Mouse (Mus musculus) embryonic facial prominence, embryonic 13.5 days (tissue): ENCODE measurements around the gene Phactr3. TPM values are rescaled to one million over a fixed set of nuclear protein-coding genes. Genes with fewer than 3 reads are reported as not detected.

Source experiments
- ATAC-seq: fragments of 200-750 bp; cut with Nextera tagmentation; 2 replicates; pipeline ENCODE4 v1.8.0; 2017; ENCODE audit warnings: low read depth; ENCODE audit not compliant: insufficient number of reproducible peaks, insufficient read depth, low FRiP score, low TSS enrichment
- H3K27ac ChIP-seq: fragments of 300-500 bp; sonication (generic); 2 replicates; pipeline ENCODE4 v1.5.1; 2015; ENCODE audit warnings: moderate library complexity, mild to moderate bottlenecking, inconsistent platforms
- H3K27me3 ChIP-seq: fragments of 300-500 bp; sonication (generic); 2 replicates; pipeline ENCODE4 v1.6.1; 2015; ENCODE audit warnings: mild to moderate bottlenecking, inconsistent platforms
- H3K36me3 ChIP-seq: fragments of 300-500 bp; sonication (generic); 2 replicates; pipeline ENCODE4 v1.6.1; 2015; ENCODE audit warnings: mild to moderate bottlenecking, inconsistent platforms
- H3K4me1 ChIP-seq: fragments of 300-500 bp; sonication (generic); 2 replicates; pipeline ENCODE4 v1.6.1; 2015; ENCODE audit warnings: inconsistent platforms
- H3K4me2 ChIP-seq: fragments of 300-500 bp; sonication (generic); 2 replicates; pipeline ENCODE4 v1.6.1; 2015; ENCODE audit warnings: moderate library complexity, mild to moderate bottlenecking, inconsistent platforms
- H3K4me3 ChIP-seq: fragments of 300-500 bp; sonication (generic); 2 replicates; pipeline ENCODE4 v1.5.1; 2015; ENCODE audit warnings: mild to moderate bottlenecking, inconsistent platforms
- H3K9ac ChIP-seq: fragments of 300-500 bp; sonication (generic); 2 replicates; pipeline ENCODE4 v1.6.1; 2015; ENCODE audit warnings: mild to moderate bottlenecking, inconsistent platforms
- H3K9me3 ChIP-seq: fragments of 300-500 bp; sonication (generic); 2 replicates; pipeline ENCODE4 v1.6.1; 2016; ENCODE audit warnings: inconsistent platforms
- WGBS: fragments of 180-500 bp; shearing (Covaris S2); methylation state at CpG from one replicate; pipeline ENCODE4 v1.1.7; 2015; ENCODE audit warnings: mixed read lengths; 5-methylcytosine and 5-hydroxymethylcytosine counted together
- polyA plus RNA-seq: library from polyadenylated mRNA; unstranded; fragments of >200 nt; fragmentation: Nextera tagmentation; extraction: Ambion mirVana; gene quantifications from 2 replicates; pipeline ENCODE4 v1.2.1, GENCODE M21; 2015

Gene Phactr3
- polyA plus RNA-seq, 1 experiment from 2014 or later = 2.5 TPM

DNA sequence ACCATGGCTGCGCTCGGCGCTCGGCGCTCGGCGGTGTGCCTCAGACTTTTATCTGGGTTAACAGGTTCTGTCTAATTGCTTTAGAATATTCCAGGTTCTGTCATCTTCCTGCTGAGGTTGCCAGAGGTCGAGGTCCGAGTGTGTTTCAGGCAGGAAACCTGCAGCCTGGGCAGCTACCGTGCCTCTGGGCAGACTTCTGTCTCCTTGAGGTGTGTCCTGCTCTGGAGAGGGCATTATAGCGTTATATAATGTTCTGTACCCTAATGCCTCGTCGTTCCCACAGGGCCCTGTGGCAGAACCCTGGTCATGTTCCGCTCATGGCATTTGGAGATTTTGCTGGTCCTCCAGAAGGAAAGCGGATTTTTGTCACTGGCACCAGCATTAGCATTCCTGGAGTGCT is 4.7 kb downstream of the Phactr3 start:
- Histone ChIP-seq H3K4me2 (no peak overlapping the region), H3K27ac (no peak overlapping the region), H3K9me3 (no peaks in the 10 kb centered on the region), H3K4me1 (peaks cover 42% of the 10 kb centered on the region), H3K27me3 (peaks cover 25% of the 10 kb centered on the region), H3K4me3 (no peak overlapping the region), H3K9ac (no peak overlapping the region), H3K36me3 (no peaks in the 10 kb centered on the region)
- WGBS = 76% methylated on average over 15 of the region's 15 CpGs
- ATAC-seq = no peak

DNA sequence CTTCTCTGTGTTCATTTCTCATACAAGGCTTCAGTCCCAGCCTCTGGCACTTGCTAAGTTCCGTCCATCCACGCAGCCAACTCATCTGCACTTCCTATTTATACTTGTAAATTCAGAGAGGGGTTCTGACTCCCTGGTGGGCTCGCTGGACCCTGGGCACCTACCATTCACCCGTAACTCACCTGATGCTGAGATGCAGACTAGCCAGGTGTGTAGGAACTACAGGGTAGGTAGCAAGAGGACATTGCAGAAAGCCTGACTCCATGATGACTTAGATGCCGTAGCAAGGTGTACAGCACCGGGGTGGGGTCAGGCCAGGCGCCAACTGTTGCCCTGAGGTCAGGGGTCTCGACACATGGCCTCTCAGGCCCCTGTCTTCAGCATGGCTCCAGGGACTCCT is 6.7 kb downstream of the Phactr3 start:
- Histone ChIP-seq H3K9ac (no peak overlapping the region), H3K4me1 (peaks cover 39% of the 10 kb centered on the region), H3K27ac (no peak overlapping the region), H3K9me3 (no peaks in the 10 kb centered on the region), H3K4me2 (no peak overlapping the region), H3K27me3 (peaks cover 5% of the 10 kb centered on the region; the same call in 1 of the 2 replicates), H3K36me3 (no peaks in the 10 kb centered on the region), H3K4me3 (no peak overlapping the region)
- 71% methylated on average over 8 of the region's 8 CpGs for WGBS
- no peak for ATAC-seq

DNA sequence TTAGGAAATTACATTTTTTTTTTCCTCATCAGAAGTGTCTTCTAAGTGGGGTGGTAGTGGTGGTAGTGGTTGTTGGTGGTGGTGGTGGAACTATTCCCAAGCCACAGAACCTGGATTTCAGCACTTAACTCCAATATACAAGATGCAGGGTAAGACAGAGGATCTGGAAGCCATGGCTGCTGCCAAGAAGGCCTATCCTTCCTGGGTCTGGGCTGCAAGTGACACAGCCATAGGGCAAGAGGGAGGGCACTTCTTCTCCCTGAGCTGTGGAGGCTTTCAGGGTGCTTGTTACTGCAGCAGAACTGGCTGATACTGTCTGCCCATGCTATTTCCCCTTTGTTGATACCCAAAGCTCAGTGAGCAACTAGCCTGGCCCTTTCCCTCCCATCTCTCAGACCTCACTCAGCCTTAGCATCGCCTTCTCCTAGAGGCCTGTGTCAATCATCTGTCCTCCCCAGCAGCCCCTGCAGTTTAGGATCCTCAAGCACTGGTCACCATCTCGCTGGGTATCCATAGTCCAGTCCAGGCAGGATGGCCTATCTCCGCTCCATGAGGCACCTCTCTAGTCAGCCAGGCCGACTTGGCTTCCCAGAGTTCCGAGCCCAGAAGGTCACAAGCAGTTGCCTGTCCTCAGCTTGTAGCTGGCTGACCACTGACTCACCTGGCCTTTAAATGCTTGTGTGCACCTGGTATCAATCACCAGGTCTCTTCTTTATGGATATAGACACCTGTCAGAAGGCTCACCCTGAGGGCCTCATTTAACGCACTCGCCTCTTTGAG is 7.5 kb downstream of the Phactr3 start:
- Histone ChIP-seq H3K9ac (no peak overlapping the region), H3K9me3 (no peaks in the 10 kb centered on the region), H3K4me3 (no peak overlapping the region), H3K27ac (no peak overlapping the region), H3K27me3 (no peaks in the 10 kb centered on the region), H3K4me2 (no peak overlapping the region), H3K36me3 (no peaks in the 10 kb centered on the region), H3K4me1 (peaks cover 36% of the 10 kb centered on the region)
- 85% methylated on average over 7 of the region's 7 CpGs for WGBS
- ATAC-seq = no peak

DNA sequence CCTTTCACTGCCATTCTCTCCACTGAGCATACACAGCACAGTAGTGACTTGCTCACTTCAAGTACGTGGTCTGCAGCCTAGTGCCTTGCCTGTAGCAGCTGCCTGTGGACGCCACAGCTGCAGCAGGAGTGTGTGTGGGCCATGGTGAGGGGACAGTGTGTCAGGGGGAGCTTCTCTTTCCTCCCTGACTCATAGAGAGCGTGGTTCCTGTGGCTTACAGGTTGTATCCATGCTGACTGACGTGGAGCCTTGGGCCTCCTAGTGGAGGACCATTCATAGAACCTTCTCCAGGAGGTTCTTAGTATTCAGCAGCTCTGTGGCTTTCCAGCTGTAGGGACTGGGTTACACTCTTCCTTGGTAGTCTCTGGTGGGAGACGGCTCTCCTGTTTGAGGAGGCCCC is 9.8 kb downstream of the Phactr3 start:
- WGBS = 77% methylated on average over 5 of the region's 5 CpGs
- H3K4me3 ChIP-seq = no peak overlapping the region

DNA sequence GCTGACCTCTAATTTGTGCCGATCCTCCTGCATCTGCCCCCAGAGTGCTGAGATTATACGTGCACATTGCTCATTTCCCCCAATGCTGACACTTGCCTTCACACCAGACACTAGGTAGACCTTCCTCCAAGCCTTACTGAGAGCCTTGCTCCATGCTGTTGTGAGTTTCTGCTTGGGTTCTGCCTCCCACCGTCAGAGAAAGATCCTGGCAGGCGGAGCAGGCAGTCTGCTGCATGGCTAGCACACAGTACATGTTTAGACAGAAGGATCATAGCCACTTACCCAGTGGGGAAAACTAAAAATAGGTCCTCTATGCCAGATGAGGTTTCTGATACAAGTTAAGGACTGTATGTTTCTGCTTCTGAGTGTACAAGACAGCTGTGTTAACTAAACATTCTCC is 10.4 kb downstream of the Phactr3 start:
- peaks cover 14% of the 10 kb centered on the region for H3K4me1 ChIP-seq
- no peaks in the 10 kb centered on the region for H3K9me3 ChIP-seq
- H3K27me3 ChIP-seq = no peaks in the 10 kb centered on the region
- H3K9ac ChIP-seq = no peak overlapping the region
- H3K27ac ChIP-seq = peak overlapping the region; percentile 22; the same call in 1 of the 2 replicates
- H3K4me2 ChIP-seq = no peak overlapping the region
- H3K4me3 ChIP-seq = no peak overlapping the region
- no peak for ATAC-seq
- WGBS = 54% methylated on average over 4 of the region's 4 CpGs
- no peaks in the 10 kb centered on the region for H3K36me3 ChIP-seq

More for the DNA sequence above, 9.8 kb downstream of the Phactr3 start:
- H3K9ac ChIP-seq = no peak overlapping the region
- H3K4me1 ChIP-seq = peaks cover 14% of the 10 kb centered on the region
- no peaks in the 10 kb centered on the region for H3K27me3 ChIP-seq
- no peak overlapping the region for H3K4me2 ChIP-seq
- no peaks in the 10 kb centered on the region for H3K9me3 ChIP-seq
- H3K36me3 ChIP-seq = no peaks in the 10 kb centered on the region
- peak overlapping the region; percentile 22; the same call in 1 of the 2 replicates for H3K27ac ChIP-seq
- no peak for ATAC-seq

DNA sequence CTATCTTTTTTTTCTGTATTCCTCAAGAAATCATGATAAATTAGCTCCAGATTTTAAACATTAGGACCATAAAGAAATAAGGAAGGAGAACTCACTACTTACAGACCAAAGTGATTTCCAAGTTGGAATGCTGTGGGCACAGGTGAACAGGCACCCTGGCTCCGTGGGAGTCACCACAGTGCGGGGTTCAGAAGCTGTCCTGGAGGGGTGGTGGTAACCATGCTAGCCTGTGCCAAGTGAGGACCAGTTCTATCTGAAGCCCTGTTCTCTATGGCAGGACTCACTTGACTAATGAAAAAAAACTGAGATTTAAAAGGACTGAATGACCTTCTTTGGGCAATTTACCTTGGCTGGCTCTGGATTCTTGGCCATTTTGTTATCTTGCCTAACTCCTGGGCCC is 10.9 kb downstream of the Phactr3 start:
- no peaks in the 10 kb centered on the region for H3K9me3 ChIP-seq
- H3K36me3 ChIP-seq = no peaks in the 10 kb centered on the region
- no peak overlapping the region for H3K4me3 ChIP-seq
- no peak for ATAC-seq
- H3K4me2 ChIP-seq = no peak overlapping the region
- no peak overlapping the region for H3K27ac ChIP-seq
- H3K27me3 ChIP-seq = no peaks in the 10 kb centered on the region
- H3K4me1 ChIP-seq = peaks cover 14% of the 10 kb centered on the region
- 60% methylated on average over 2 of the region's 2 CpGs for WGBS
- H3K9ac ChIP-seq = no peak overlapping the region

DNA sequence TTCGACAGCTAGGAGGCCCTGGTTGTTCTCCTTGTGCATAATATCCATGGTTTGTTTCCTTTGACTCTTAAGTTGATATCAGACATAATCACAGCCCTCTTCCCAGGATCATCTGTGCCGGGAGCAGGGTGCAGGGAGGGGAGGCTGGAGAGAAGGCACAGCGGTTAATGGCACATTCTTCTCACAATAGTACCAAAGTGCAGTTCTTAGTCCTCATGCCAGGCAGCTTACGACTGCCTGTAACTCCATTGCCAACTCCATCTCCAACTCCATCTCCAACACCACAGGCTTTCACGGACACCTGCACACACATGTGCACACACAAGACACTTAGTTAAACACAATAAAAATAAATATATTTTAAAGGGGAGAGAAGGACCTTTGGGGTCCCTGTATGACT is 11.8 kb downstream of the Phactr3 start:
- Histone ChIP-seq H3K27me3 (no peaks in the 10 kb centered on the region), H3K4me1 (peaks cover 14% of the 10 kb centered on the region), H3K9me3 (no peaks in the 10 kb centered on the region), H3K27ac (no peak overlapping the region), H3K36me3 (no peaks in the 10 kb centered on the region), H3K4me3 (no peak overlapping the region), H3K9ac (no peak overlapping the region), H3K4me2 (no peak overlapping the region)
- 74% methylated on average over 5 of the region's 5 CpGs for WGBS
- ATAC-seq = no peak

DNA sequence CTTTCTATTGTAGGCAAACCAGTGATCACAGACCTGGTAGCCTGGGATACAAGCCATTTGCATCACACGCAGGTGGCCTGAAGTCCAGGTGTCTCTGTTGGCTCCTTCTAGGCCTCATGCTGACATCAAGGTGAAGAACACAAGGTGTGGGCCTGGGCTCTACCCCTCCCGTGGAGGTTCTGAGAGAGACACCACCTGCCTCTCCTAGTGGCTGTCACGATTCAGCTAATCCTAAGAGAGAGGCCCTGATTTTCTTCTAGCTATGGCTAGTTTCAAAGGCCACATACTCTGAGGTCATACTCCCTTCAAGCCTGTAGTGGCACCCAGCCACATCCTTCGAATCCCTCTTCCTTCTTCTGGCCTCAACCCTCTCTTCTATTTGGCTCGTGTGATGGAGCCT is 12.2 kb downstream of the Phactr3 start:
- Histone ChIP-seq H3K27me3 (no peaks in the 10 kb centered on the region), H3K9me3 (no peaks in the 10 kb centered on the region), H3K9ac (no peak overlapping the region), H3K27ac (no peak overlapping the region), H3K36me3 (no peaks in the 10 kb centered on the region), H3K4me2 (no peak overlapping the region), H3K4me3 (no peak overlapping the region), H3K4me1 (peaks cover 14% of the 10 kb centered on the region)
- WGBS = 70% methylated on average over 5 of the region's 5 CpGs
- no peak for ATAC-seq

DNA sequence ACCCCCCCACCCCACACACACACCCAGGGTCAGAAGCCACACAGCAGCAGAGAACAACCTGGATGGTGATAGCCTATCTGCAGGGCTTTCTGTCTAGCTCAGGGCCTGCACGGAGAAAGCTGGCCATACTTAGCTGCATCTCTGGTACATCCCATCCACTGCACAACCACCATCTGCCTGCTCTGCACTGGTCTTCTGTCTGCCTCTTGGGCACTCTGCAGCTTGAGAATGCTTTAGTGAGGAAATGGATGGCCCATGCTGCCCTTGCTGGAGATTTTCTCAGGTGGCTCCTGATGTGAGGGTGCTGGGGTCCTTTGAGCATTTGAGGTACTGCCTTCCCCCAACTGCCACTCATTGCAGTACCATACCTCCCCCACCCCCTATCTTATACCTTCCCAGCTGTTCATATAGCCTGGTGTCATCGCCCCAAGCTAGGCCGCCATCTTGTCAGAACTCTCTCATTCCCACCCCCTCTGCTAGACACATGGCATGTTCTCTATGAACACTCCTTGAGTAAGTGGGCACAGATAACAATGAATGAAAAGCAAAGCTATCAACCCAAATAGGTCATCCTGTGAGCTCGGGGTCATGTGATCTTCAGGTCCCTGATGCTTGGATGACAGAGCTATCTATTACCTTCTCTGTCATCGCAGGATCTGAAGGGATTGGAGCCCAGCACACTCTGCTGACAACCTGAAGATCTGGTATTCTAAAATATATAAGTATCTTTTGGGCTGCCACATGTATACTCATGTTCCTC is 13.0 kb downstream of the Phactr3 start:
- no peak overlapping the region for H3K4me3 ChIP-seq
- H3K27me3 ChIP-seq = no peaks in the 10 kb centered on the region
- H3K4me2 ChIP-seq = no peak overlapping the region
- H3K27ac ChIP-seq = no peak overlapping the region
- H3K36me3 ChIP-seq = no peaks in the 10 kb centered on the region
- no peak for ATAC-seq
- WGBS = 93% methylated on average over 5 of the region's 5 CpGs
- H3K4me1 ChIP-seq = peaks cover 14% of the 10 kb centered on the region
- no peaks in the 10 kb centered on the region for H3K9me3 ChIP-seq
- H3K9ac ChIP-seq = no peak overlapping the region

DNA sequence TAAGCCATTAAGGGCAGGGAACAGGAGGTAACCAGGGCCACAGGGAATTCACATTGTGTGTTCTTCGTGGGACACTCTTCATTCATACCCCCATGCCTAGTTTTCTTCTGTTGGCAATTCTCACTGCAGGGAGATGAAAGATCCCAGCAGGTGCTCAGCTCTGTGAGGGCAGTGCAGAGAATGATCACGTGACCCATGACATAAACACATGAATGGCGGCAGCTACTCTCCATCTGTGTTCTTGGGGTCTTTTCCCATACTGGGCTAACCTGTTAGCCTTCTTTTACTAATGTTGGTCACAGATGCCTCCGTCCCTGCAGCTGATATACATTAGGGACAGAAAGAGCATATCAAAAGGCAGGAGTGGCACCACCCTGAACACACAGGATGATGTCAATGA is 16.9 kb downstream of the Phactr3 start:
- H3K9ac ChIP-seq = no peak overlapping the region
- H3K27me3 ChIP-seq = no peaks in the 10 kb centered on the region; the same call in 1 of the 2 replicates
- H3K9me3 ChIP-seq = no peaks in the 10 kb centered on the region
- no peak for ATAC-seq
- H3K4me2 ChIP-seq = no peak overlapping the region
- H3K4me3 ChIP-seq = no peak overlapping the region
- H3K27ac ChIP-seq = no peak overlapping the region
- H3K36me3 ChIP-seq = no peaks in the 10 kb centered on the region
- WGBS = 48% methylated on average over 4 of the region's 4 CpGs
- no peaks in the 10 kb centered on the region for H3K4me1 ChIP-seq

DNA sequence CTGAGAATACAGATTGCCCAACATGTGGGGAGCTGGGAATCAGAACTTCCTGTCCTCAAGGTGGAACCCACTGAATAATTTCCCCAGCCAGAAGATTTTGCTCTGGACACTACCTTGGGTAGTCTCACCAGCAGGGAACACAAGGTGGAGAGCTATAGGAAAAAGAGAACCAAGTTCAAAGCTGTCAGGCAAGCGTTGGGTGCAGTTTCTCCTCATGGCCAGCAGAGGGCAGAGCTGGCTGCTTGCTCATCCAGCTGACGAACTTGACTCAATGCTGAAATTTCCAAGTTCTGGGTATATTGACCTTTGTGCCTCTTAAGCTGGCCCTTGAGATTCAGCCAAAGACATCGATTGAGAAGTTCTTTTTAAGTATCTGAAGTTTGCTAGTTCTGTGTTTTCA is 18.7 kb downstream of the Phactr3 start:
- H3K36me3 ChIP-seq = no peaks in the 10 kb centered on the region
- H3K4me1 ChIP-seq = peaks cover 12% of the 10 kb centered on the region; the same call in 1 of the 2 replicates
- H3K27me3 ChIP-seq = peaks cover 17% of the 10 kb centered on the region
- 10% methylated on average over 3 of the region's 3 CpGs for WGBS
- H3K27ac ChIP-seq = no peak overlapping the region
- no peak overlapping the region for H3K9ac ChIP-seq
- no peak overlapping the region for H3K4me2 ChIP-seq
- ATAC-seq = no peak
- H3K4me3 ChIP-seq = no peak overlapping the region
- no peaks in the 10 kb centered on the region for H3K9me3 ChIP-seq

DNA sequence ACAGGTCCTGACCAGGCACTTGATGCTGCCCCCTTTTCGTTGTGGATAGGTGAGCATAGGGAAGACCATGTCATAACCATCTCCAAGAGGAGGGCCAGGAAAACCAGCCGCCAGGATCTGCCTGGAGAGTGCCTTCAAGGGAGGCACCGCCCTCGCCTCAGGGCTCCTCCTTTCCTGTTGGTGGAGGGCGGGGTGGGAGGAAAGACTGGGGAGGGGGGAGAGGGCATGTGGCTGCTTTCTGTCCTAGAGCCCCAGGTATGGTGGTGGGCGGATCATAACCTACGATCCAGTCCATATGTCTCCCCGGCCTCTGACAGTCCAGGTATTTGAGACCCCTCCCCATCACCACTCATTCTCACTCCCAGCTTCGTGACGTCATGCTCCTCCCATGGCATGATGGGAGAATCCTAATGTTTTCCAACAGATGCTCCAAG is 22.7 kb downstream of the Phactr3 start:
- Histone ChIP-seq H3K9ac (no peak overlapping the region), H3K9me3 (no peaks in the 10 kb centered on the region), H3K27ac (no peak overlapping the region), H3K27me3 (peaks cover 42% of the 10 kb centered on the region), H3K4me3 (peak overlapping the region; percentile 41; the same call in 1 of the 2 replicates), H3K36me3 (no peaks in the 10 kb centered on the region), H3K4me1 (peaks cover 13% of the 10 kb centered on the region; the same call in 1 of the 2 replicates), H3K4me2 (peak overlapping the region; percentile 67)
- ATAC-seq = no peak
- 5% methylated on average over 10 of the region's 10 CpGs for WGBS
